Mouse (Mus musculus): ENCODE measurements at regions not wholly inside any gene's neighbourhood (a gene's known extent, or its start where the extent isn't known, plus 50 kb on each side); places are given as distances from the start of the nearest gene placed in this dataset.

GRCm38 (mm10) chr9:13916837-13917236, 89.3 kb downstream of the Fam76b start:
- TF ChIP-seq CTCF (IDR thresholded peaks at IDR 0.05; ENCODE audit: low read depth) (no peak), EP300 (IDR thresholded peaks at IDR 0.05; ENCODE audit: low read depth) (no peak)
